Mouse (Mus musculus) neural tube, embryonic 14.5 days (tissue): ENCODE measurements at regions not wholly inside any gene's neighbourhood (a gene's known extent, or its start where the extent isn't known, plus 50 kb on each side); places are given as distances from the start of the nearest gene placed in this dataset.

ENCODE experiments used
- ATAC-seq: fragments of 200-750 bp; cut with Nextera tagmentation; 2 replicates; pipeline ENCODE4 v1.8.0; 2017; ENCODE audit warnings: low read depth, mild to moderate bottlenecking, moderate TSS enrichment, moderate library complexity
- H3K27ac ChIP-seq: fragments of 300-500 bp; sonication (generic); 2 replicates; pipeline ENCODE4 v1.5.1; 2014; ENCODE audit warnings: low read depth, mild to moderate bottlenecking, control low read depth, low read length, moderate library complexity, mixed read lengths
- H3K27me3 ChIP-seq: fragments of 300-500 bp; sonication (generic); 2 replicates; pipeline ENCODE4 v1.6.1; 2014; ENCODE audit warnings: low read length; ENCODE audit not compliant: control insufficient read depth, insufficient read depth
- H3K36me3 ChIP-seq: fragments of 300-500 bp; sonication (generic); 2 replicates; pipeline ENCODE4 v1.6.1; 2014; ENCODE audit warnings: low read length, mixed read lengths; ENCODE audit not compliant: control insufficient read depth, insufficient read depth
- H3K4me1 ChIP-seq: fragments of 300-500 bp; sonication (generic); 2 replicates; pipeline ENCODE4 v1.6.1; 2014; ENCODE audit warnings: low read length; ENCODE audit not compliant: control insufficient read depth, insufficient read depth
- H3K4me2 ChIP-seq: fragments of 300-500 bp; sonication (generic); 2 replicates; pipeline ENCODE4 v1.6.1; 2014; ENCODE audit warnings: mild to moderate bottlenecking, low read depth, low read length, control low read depth
- H3K4me3 ChIP-seq: fragments of 300-500 bp; sonication (generic); 2 replicates; pipeline ENCODE4 v1.5.1; 2014; ENCODE audit warnings: low read depth, low read length, control low read depth, mixed read lengths
- H3K9ac ChIP-seq: fragments of 300-500 bp; sonication (generic); replicated peaks from 2 replicates; pipeline ENCODE4 v1.6.1; 2014; ENCODE audit warnings: low read depth, mild to moderate bottlenecking, control low read depth, low read length, mixed read lengths
- H3K9me3 ChIP-seq: fragments of 300-500 bp; sonication (generic); 2 replicates; pipeline ENCODE4 v1.6.1; 2016; ENCODE audit warnings: low read length; ENCODE audit not compliant: control insufficient read depth
- WGBS: fragments of 180-500 bp; shearing (Covaris S2); extraction: QIAGEN DNeasy Blood & Tissue Kit; methylation state at CpG from one replicate; pipeline ENCODE4 v1.1.7; 2014; 5-methylcytosine and 5-hydroxymethylcytosine counted together

DNA sequence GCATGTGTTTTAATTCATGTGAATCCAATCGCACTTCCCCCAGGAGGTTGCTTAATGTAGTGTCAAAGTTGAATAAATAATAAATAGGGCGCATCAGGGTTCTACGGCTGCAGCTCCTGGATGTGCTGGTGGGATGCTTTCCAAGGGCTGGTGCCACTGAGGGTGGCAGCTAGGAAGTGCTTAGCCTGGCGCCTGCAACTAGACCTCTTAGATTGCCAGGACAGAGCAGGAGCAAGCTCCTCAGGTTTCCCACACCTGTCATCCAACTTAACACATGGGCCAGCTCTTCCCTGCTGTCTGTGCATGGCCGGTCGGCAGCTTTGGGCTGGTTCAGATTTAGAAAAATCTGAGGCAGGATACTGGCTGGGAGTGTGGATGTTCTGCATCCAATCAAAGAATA, 282.6 kb upstream of the Fam19a5 start:
- ATAC-seq, result no peak
- WGBS, result 70% methylated on average over 6 of the region's 6 CpGs

DNA sequence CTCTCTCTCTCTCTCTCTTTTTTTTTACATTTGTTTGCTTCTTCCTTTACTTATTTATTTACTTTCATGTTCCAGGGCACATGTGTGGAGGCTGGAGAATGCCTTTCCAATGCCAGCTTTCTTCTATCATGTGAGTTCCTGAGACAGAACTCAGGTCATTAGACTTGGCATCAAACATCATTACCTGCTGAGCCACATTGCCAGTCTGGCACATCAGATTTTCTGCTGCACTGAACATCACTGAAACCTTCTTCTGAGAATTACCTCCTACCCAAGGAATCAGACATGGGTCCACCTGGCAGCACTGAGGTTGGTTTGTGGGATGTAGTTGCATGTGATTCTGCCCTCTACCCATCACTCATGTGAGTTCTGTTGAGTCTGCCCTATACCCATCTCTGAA, 279.2 kb upstream of the Fam19a5 start:
- Histone ChIP-seq H3K9me3 (no peaks in the 10 kb centered on the region), H3K36me3 (no peaks in the 10 kb centered on the region), H3K27ac (no peak overlapping the region), H3K27me3 (no peaks in the 10 kb centered on the region), H3K4me2 (no peak overlapping the region), H3K4me1 (no peaks in the 10 kb centered on the region), H3K4me3 (no peak overlapping the region), H3K9ac (no peak overlapping the region)
- no peak for ATAC-seq

More for the DNA sequence above, 282.6 kb upstream of the Fam19a5 start:
- H3K4me3 ChIP-seq, result no peak overlapping the region
- no peaks in the 10 kb centered on the region for H3K4me1 ChIP-seq
- H3K9me3 ChIP-seq, result no peaks in the 10 kb centered on the region
- H3K36me3 ChIP-seq, result no peaks in the 10 kb centered on the region
- H3K27ac ChIP-seq, result no peak overlapping the region
- H3K9ac ChIP-seq, result no peak overlapping the region
- no peaks in the 10 kb centered on the region for H3K27me3 ChIP-seq
- no peak overlapping the region for H3K4me2 ChIP-seq

DNA sequence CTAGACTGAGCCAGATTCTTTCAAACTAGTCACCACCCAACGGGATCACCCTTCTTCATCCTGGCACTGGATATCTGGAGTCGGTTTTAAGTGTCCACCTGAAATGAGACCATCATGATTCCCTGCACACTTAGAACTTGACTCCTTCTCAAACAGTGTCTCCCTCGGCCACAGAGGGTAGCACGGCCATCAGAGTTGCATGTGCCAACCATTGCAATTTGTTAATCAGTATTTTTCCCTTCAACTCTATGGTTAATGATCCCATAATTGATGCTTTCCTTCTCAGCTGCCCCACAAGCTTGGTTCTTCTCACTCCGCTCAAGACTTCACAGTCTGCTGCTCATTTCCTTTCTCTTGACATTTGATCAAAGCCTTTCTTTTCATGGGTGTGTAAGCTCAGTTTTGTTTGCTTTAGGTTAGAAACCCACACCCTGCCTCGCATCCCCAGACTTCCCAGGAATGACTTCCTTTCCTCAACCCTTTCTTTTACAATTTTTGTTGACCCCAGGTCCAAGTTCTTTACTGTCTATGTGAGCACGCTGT, 253.0 kb upstream of the Fam19a5 start:
- H3K4me3 ChIP-seq, result no peak overlapping the region
- no peaks in the 10 kb centered on the region for H3K27me3 ChIP-seq
- no peak overlapping the region for H3K4me2 ChIP-seq
- ATAC-seq, result no peak
- no peaks in the 10 kb centered on the region for H3K4me1 ChIP-seq
- no peaks in the 10 kb centered on the region for H3K9me3 ChIP-seq
- no peaks in the 10 kb centered on the region for H3K36me3 ChIP-seq
- 93% methylated on average over 7 of the region's 7 CpGs for WGBS
- H3K9ac ChIP-seq, result no peak overlapping the region
- no peak overlapping the region for H3K27ac ChIP-seq

- Histone ChIP-seq H3K27me3 (no peaks in the 10 kb centered on the region), H3K27ac (no peak overlapping the region), H3K9ac (no peak overlapping the region), H3K4me2 (no peak overlapping the region), H3K4me1 (no peaks in the 10 kb centered on the region), H3K36me3 (no peaks in the 10 kb centered on the region), H3K9me3 (no peaks in the 10 kb centered on the region), H3K4me3 (no peak overlapping the region)
- ATAC-seq, result no peak
Observed at GRCm38 (mm10) chr15:87319896-87320295, 224.2 kb upstream of the Fam19a5 start.

GRCm38 (mm10) chr15:87321067-87321985, 222.8 kb upstream of the Fam19a5 start:
- no peaks in the 10 kb centered on the region for H3K36me3 ChIP-seq
- WGBS, result 75% methylated on average over 12 of the region's 12 CpGs
- no peaks in the 10 kb centered on the region for H3K27me3 ChIP-seq
- no peak for ATAC-seq
- no peak overlapping the region for H3K4me2 ChIP-seq
- H3K9ac ChIP-seq, result no peak overlapping the region
- no peak overlapping the region for H3K4me3 ChIP-seq
- no peaks in the 10 kb centered on the region for H3K4me1 ChIP-seq
- no peak overlapping the region for H3K27ac ChIP-seq
- H3K9me3 ChIP-seq, result no peaks in the 10 kb centered on the region

DNA sequence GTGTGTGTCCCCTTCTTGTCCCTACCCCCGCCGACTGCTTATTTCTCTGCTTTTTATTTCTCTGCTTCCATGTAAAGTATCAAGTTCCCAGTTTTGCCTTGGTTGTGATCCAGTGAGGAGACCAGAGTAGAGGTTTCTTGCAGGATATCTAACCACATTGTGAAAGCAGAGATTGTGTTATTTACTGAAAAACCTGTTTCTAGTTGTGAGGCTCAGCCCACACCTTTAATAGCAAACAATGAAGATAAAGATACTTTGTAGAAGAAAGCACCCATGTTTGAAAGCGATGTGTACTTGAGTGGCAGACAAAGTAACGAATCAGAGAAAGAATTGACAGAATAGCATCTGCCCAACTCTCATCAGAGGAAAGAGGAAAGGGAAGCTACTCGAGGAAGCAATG, 218.7 kb upstream of the Fam19a5 start:
- H3K9me3 ChIP-seq, result no peaks in the 10 kb centered on the region
- H3K4me1 ChIP-seq, result no peaks in the 10 kb centered on the region
- ATAC-seq, result no peak
- no peak overlapping the region for H3K4me3 ChIP-seq
- H3K4me2 ChIP-seq, result no peak overlapping the region
- no peaks in the 10 kb centered on the region for H3K36me3 ChIP-seq
- H3K27ac ChIP-seq, result no peak overlapping the region
- 88% methylated on average over 5 of the region's 5 CpGs for WGBS
- no peak overlapping the region for H3K9ac ChIP-seq
- H3K27me3 ChIP-seq, result no peaks in the 10 kb centered on the region

DNA sequence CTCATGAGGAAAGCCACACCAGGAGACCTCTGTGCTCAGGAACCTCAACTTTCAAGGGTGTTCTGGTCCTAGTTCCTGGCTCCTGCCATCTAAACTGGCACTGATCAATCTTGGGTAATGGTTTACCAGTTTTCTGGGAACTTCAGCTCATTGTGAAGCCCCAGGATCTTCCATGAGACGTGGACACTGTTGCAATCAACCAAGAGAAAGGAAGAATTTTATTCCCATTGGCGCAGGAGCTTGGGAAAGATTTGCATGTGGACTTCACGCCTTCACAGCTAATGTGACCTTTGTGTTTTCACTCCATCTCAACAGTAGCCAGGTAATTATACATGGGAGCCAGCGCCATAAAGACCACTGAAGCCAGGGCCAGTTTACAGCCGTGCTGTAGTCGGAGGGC, 217.8 kb upstream of the Fam19a5 start:
- Histone ChIP-seq H3K9me3 (no peaks in the 10 kb centered on the region), H3K9ac (no peak overlapping the region), H3K4me1 (no peaks in the 10 kb centered on the region), H3K27me3 (no peaks in the 10 kb centered on the region), H3K4me3 (no peak overlapping the region), H3K36me3 (no peaks in the 10 kb centered on the region), H3K4me2 (no peak overlapping the region), H3K27ac (no peak overlapping the region)
- ATAC-seq, result no peak
- WGBS, result 28% methylated on average over 6 of the region's 6 CpGs

DNA sequence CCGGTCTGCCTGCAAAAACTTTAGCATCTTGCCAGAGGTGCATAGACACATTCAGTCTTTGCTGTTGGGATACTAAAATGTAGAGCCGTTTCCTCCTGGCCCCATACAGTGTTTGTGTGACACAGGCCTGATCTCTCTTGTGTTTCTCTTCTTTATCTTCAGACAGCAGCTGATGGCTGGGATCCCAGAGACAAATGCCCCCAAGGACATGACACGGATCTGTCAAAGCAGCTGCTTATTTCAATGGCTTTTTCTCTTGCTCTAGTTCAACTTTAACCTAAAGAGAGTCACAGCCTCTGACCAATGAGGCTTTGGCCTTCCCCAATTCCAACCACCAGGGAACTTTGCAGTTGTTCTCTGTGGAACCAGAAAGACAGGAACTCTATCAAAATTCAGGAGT, 211.7 kb upstream of the Fam19a5 start:
- 71% methylated on average over 3 of the region's 3 CpGs for WGBS
- Histone ChIP-seq H3K4me1 (no peaks in the 10 kb centered on the region), H3K36me3 (no peaks in the 10 kb centered on the region), H3K9me3 (no peaks in the 10 kb centered on the region), H3K27me3 (no peaks in the 10 kb centered on the region), H3K4me3 (no peak overlapping the region), H3K4me2 (no peak overlapping the region), H3K27ac (no peak overlapping the region), H3K9ac (no peak overlapping the region)
- no peak for ATAC-seq

DNA sequence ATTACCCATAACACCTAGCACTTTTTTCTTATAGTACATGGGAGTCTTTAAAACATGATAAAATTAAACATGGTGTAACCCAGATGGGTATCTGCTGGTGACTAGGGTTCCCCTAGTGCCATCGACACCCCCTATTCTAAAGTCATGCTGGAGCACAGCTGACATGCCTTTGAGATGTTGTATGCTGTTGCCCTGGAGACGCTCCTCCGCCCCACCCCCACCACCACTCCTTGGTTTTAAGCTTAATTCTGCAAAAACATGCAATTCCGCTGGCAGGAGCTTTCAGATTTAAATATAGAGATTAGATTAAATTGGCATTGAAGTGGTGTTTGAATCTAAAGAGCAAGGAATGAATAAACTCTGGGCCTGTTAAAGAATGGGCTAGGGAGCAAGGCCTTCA, 210.6 kb upstream of the Fam19a5 start:
- WGBS, result 85% methylated on average over 4 of the region's 4 CpGs
- ATAC-seq, result no peak

More for the DNA sequence above, 210.6 kb upstream of the Fam19a5 start:
- no peak overlapping the region for H3K27ac ChIP-seq
- H3K27me3 ChIP-seq, result no peaks in the 10 kb centered on the region
- no peaks in the 10 kb centered on the region for H3K9me3 ChIP-seq
- H3K4me1 ChIP-seq, result no peaks in the 10 kb centered on the region
- H3K4me3 ChIP-seq, result no peak overlapping the region
- no peaks in the 10 kb centered on the region for H3K36me3 ChIP-seq
- H3K4me2 ChIP-seq, result no peak overlapping the region
- H3K9ac ChIP-seq, result no peak overlapping the region
